Mouse (Mus musculus) testis, adult 2 months (tissue): ENCODE results near the gene Hmbs. TPM values are rescaled to one million over a fixed set of nuclear protein-coding genes. Genes with fewer than 3 reads are reported as not detected.
A peak's percentile ranks its signal among the peaks of the same experiment; 100 is the strongest.

ENCODE experiments used
- H3K27ac ChIP-seq: fragments of 200-500 bp; 2 replicates; pipeline ENCODE4 v1.5.1; 2012; ENCODE audit warnings: low read depth, low read length; ENCODE audit not compliant: control insufficient read depth, insufficient read depth
- H3K27me3 ChIP-seq: fragments of 200-500 bp; 2 replicates; pipeline ENCODE4 v1.6.1; 2012; ENCODE audit warnings: mild to moderate bottlenecking, low read length, moderate library complexity; ENCODE audit not compliant: control insufficient read depth, insufficient read depth
- H3K36me3 ChIP-seq: fragments of 200-500 bp; 2 replicates; pipeline ENCODE4 v1.6.1; 2012; ENCODE audit warnings: mild to moderate bottlenecking, low read length; ENCODE audit not compliant: control insufficient read depth, insufficient read depth
- H3K4me1 ChIP-seq: fragments of 200-500 bp; 2 replicates; pipeline ENCODE4 v1.6.1; 2012; ENCODE audit warnings: low read length; ENCODE audit not compliant: control insufficient read depth, insufficient read depth
- H3K4me3 ChIP-seq: fragments of 200-500 bp; 2 replicates; pipeline ENCODE4 v1.5.1; 2012; ENCODE audit warnings: low read depth, mild to moderate bottlenecking, low read length, moderate library complexity, mixed read lengths; ENCODE audit not compliant: control insufficient read depth
- CTCF ChIP-seq: fragments of 200-500 bp; IDR thresholded peaks from 2 replicates; pipeline ENCODE4 v1.5.1; 2012; ENCODE audit warnings: low read depth, mild to moderate bottlenecking, inconsistent platforms, low read length, moderate library complexity; ENCODE audit not compliant: control insufficient read depth, insufficient read depth, insufficient replicate concordance
- POLR2A ChIP-seq: fragments of 200-500 bp; IDR thresholded peaks from 2 replicates; pipeline ENCODE4 v1.6.1; 2012; ENCODE audit warnings: low read depth, mild to moderate bottlenecking, inconsistent platforms, low read length, moderate library complexity; ENCODE audit not compliant: control insufficient read depth
- polyA plus RNA-seq: library from polyadenylated mRNA; depleted of rRNA; stranded (reverse); fragments of >200 nt; gene quantifications from 2 replicates; pipeline ENCODE4 v1.2.3, GENCODE M21; 2012; rRNA removed

Hmbs gene
- polyA plus RNA-seq: 18.2 and 19.3 TPM in 2 replicates

DNA sequence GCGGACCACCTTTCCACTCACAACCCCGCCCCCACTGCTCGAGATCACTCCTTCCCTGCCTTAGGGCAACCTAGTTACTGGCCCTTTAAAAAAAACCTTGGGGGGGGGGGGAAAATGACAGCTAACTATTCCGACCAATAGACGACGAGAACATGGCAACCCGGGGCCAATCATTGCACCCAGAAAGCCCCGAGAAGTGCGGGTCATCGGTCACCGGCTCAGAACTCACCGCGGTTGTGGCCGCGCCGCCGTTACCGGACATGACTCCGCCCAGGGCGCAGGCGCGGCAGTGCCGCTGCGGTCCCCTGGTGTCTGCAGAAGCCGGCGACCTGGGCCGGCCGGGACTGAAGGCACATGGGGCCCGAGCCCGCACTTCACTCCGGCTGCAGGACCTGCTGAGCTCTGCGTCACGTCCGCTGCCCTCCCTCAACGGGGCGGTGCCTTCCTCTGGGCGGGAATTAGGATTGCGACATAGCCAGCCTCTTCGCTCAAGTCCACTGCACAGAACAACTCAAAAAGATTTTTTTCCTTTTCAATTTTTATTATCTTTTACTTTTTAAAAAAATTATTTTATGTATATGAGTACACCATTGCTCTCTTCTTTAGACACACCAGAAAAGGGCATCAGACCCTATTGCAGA lies at the start of gene Hmbs:
Gene Hmbs (minus strand): TSS at position 448 of the 641 bp plus-strand sequence.
- no peaks in the 10 kb centered on the region for H3K36me3 ChIP-seq
- H3K4me3 ChIP-seq: peak within 1 kb of the TSS; percentile 99
- TF ChIP-seq POLR2A: peak; percentile 93
- TF ChIP-seq CTCF: no peak
- no peaks in the 10 kb centered on the region for H3K27me3 ChIP-seq
- H3K27ac ChIP-seq: peak within 1 kb of the TSS; percentile 100
- peaks cover 9% of the 10 kb centered on the region for H3K4me1 ChIP-seq

DNA sequence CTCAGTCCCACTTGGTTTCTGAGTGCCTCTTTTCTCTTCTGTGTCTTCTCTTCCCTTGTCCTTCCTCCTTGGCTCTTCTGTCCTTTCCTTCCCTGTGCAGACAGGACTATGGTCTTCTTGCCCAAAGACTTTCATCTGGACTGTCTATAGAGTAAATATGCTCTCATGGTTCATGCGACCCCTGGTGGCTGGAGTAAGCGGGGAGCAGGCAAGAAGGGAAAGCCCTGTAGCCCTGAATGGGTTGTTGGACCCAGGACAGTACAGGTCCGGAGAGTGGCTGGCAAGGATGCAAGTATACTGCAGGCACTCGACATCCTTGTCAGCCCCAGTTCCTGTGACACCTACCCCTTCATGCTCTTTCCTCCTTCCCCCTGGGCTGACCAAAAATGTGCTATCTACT lies 47.4 kb upstream of the Hmbs start:
- Histone ChIP-seq H3K36me3 (peaks cover 3% of the 10 kb centered on the region), H3K27ac (no peak overlapping the region), H3K4me1 (no peaks in the 10 kb centered on the region), H3K27me3 (no peaks in the 10 kb centered on the region), H3K4me3 (no peak overlapping the region)
- TF ChIP-seq POLR2A (no peak), CTCF (peak; percentile 44; the same call in 1 of the 2 replicates)

DNA sequence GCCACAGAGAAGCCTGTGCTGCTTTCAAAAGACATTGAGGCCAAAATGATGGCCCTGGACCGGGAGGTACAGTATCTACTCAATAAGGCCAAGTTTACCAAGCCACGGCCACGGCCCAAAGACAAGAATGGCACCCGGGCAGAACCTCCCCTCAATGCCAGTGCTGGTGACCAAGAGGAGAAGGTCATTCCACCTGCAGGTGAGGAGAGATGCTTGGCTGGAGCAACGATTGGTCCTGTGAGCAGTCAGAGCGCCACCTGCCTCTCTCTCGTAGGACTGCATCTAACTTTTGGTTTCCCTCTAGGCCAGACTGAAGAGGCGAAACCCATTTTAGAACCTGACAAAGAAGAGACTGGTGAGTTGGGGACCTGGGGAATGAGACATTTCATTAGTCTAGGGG lies 45.2 kb upstream of the Hmbs start:
- TF ChIP-seq POLR2A: no peak
- TF ChIP-seq CTCF: peak; percentile 60; the same call in 1 of the 2 replicates

GRCm38 (mm10) chr9:44387221-44387620 lies 43.2 kb upstream of the Hmbs start:
- no peak for TF ChIP-seq POLR2A
- TF ChIP-seq CTCF: no peak
- no peak overlapping the region for H3K27ac ChIP-seq
- H3K4me3 ChIP-seq: no peak overlapping the region
- H3K4me1 ChIP-seq: no peaks in the 10 kb centered on the region
- H3K36me3 ChIP-seq: peaks cover 7% of the 10 kb centered on the region
- no peaks in the 10 kb centered on the region for H3K27me3 ChIP-seq

More for the DNA sequence above, 45.2 kb upstream of the Hmbs start:
- no peaks in the 10 kb centered on the region for H3K4me1 ChIP-seq
- H3K4me3 ChIP-seq: no peak overlapping the region
- peaks cover 6% of the 10 kb centered on the region for H3K36me3 ChIP-seq
- H3K27ac ChIP-seq: no peak overlapping the region
- H3K27me3 ChIP-seq: no peaks in the 10 kb centered on the region

DNA sequence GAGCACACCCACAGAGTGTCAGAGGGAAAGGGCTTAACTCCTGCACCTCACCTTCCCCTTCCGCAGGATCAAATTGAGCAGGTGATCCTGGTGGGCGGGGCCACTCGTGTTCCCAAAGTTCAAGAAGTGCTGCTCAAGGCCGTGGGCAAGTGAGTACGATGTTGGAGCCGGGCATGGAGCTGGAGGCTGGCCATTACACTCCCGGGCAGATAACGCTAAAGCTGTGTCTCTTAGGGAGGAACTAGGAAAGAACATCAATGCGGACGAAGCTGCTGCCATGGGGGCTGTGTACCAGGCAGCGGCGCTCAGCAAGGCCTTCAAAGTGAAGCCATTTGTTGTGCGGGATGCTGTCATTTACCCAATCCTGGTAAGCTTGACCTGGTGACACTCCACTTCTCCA lies 40.6 kb upstream of the Hmbs start:
- Histone ChIP-seq H3K4me3 (no peak overlapping the region), H3K36me3 (peaks cover 11% of the 10 kb centered on the region), H3K4me1 (peaks cover 3% of the 10 kb centered on the region), H3K27me3 (no peaks in the 10 kb centered on the region), H3K27ac (no peak overlapping the region)
- TF ChIP-seq POLR2A (no peak), CTCF (no peak)

DNA sequence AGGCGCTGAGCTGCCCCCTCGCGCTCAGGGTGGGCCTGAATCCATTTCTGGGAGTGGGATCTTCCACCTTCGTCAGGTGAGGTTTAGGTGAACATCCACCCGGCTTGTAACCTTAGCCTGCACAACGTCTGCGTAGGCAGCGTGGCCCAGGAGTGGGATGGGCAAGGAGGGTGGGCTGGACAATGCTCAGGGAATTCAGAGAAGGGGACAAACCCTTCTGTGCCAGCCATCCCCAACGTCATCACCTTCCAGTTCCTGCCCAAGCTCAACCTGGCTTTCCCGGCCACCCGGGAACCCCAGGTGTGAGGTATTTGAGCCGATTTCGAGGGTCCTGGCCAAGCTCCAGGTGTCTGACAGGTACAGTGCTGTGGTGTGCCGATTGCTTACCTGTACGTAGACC lies 35.8 kb upstream of the Hmbs start:
- Histone ChIP-seq H3K27me3 (no peaks in the 10 kb centered on the region), H3K4me3 (peak overlapping the region; percentile 98), H3K4me1 (peaks cover 3% of the 10 kb centered on the region), H3K36me3 (peaks cover 5% of the 10 kb centered on the region), H3K27ac (peak overlapping the region; percentile 98)
- no peak for TF ChIP-seq CTCF
- no peak for TF ChIP-seq POLR2A

GRCm38 (mm10) chr9:44379054-44379834 lies 35.2 kb upstream of the Hmbs start, which contains the start of gene Hyou1:
Gene Hyou1, plus strand, starts transcription at chr9:44379490.
- TF ChIP-seq POLR2A: peak; percentile 74
- TF ChIP-seq CTCF: 0 out of 2 replicates have a peak, but pooled peaks have one; percentile 1

More at GRCm38 (mm10) chr9:44379054-44379834, 35.2 kb upstream of the Hmbs start, which contains the start of gene Hyou1:
- Histone ChIP-seq H3K4me1 (peaks cover 3% of the 10 kb centered on the region), H3K36me3 (peaks cover 5% of the 10 kb centered on the region), H3K27ac (peak within 1 kb of the TSS; percentile 98), H3K27me3 (no peaks in the 10 kb centered on the region), H3K4me3 (peak within 1 kb of the TSS; percentile 98)
